Mouse (Mus musculus) forebrain, embryonic 15.5 days (tissue): ENCODE measurements around the gene Reep3. TPM values are rescaled to one million over a fixed set of nuclear protein-coding genes. Genes with fewer than 3 reads are reported as not detected.

Experiments
- ATAC-seq: fragments of 200-750 bp; cut with Nextera tagmentation; replicated peaks from 2 replicates; pipeline ENCODE4 v1.8.0; 2017; ENCODE audit warnings: mild to moderate bottlenecking, moderate TSS enrichment, moderate library complexity
- H3K27ac ChIP-seq: fragments of 300-500 bp; sonication (generic); replicated peaks from 2 replicates; pipeline ENCODE4 v1.5.1; 2015; ENCODE audit warnings: mild to moderate bottlenecking, inconsistent platforms
- H3K27me3 ChIP-seq: fragments of 300-500 bp; sonication (generic); 2 replicates; pipeline ENCODE4 v1.6.1; 2015; ENCODE audit warnings: inconsistent platforms
- H3K36me3 ChIP-seq: fragments of 300-500 bp; sonication (generic); 2 replicates; pipeline ENCODE4 v1.6.1; 2015; ENCODE audit warnings: mild to moderate bottlenecking, inconsistent platforms
- H3K4me1 ChIP-seq: fragments of 300-500 bp; sonication (generic); 2 replicates; pipeline ENCODE4 v1.6.1; 2015; ENCODE audit warnings: inconsistent platforms
- H3K4me2 ChIP-seq: fragments of 300-500 bp; sonication (generic); replicated peaks from 2 replicates; pipeline ENCODE4 v1.6.1; 2015; ENCODE audit warnings: mild to moderate bottlenecking, inconsistent platforms
- H3K4me3 ChIP-seq: fragments of 300-500 bp; sonication (generic); 2 replicates; pipeline ENCODE4 v1.5.1; 2015; ENCODE audit warnings: mild to moderate bottlenecking, inconsistent platforms
- H3K9ac ChIP-seq: fragments of 300-500 bp; sonication (generic); replicated peaks from 2 replicates; pipeline ENCODE4 v1.6.1; 2015; ENCODE audit warnings: mild to moderate bottlenecking, inconsistent platforms
- H3K9me3 ChIP-seq: fragments of 300-500 bp; sonication (generic); 2 replicates; pipeline ENCODE4 v1.6.1; 2016; ENCODE audit warnings: inconsistent platforms
- WGBS: fragments of 180-500 bp; shearing (Covaris S2); methylation state at CpG from one replicate; pipeline ENCODE4 v1.1.7; 2015; ENCODE audit warnings: mixed read lengths; 5-methylcytosine and 5-hydroxymethylcytosine counted together
- polyA plus RNA-seq: library from polyadenylated mRNA; unstranded; fragments of >200 nt; fragmentation: Nextera tagmentation; extraction: Ambion mirVana; gene quantifications from 2 replicates; pipeline ENCODE4 v1.2.1, GENCODE M21; 2015

Gene Reep3
- polyA plus RNA-seq, 1 experiment from 2014 or later: 37.0 TPM

- Histone ChIP-seq H3K4me3 (no peak overlapping the region), H3K9ac (no peak overlapping the region), H3K4me2 (no peak overlapping the region), H3K9me3 (no peaks in the 10 kb centered on the region), H3K27me3 (no peaks in the 10 kb centered on the region), H3K27ac (peak overlapping the region; percentile 64), H3K4me1 (peaks cover 52% of the 10 kb centered on the region), H3K36me3 (no peaks in the 10 kb centered on the region)
- no peak for ATAC-seq
- WGBS: 44% methylated on average over 17 of the region's 17 CpGs
These were observed 40.6 kb downstream of the Reep3 start for GRCm38 (mm10) chr10:67055867-67056856.

DNA sequence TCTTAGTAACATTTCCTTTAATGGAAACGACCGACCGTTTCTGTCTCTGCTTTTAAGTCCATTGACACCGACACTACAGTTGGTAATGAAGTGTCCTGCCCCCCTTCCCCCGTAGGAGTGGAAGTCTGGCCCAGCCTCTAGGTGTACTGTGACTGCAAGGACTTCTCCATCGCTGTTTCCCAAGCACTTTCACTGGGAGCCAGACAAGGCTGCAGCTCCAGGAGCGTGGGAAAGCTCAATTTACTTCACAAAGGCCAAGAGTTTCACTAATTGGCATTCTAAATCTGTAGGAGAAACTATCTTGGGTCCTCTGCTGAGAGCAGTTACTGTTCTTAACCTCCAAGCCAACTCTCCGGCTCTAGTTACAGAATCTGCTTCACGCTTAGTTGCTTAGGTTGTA, 43.3 kb downstream of the Reep3 start:
- no peak overlapping the region for H3K9ac ChIP-seq
- H3K4me3 ChIP-seq: no peak overlapping the region
- WGBS: 7% methylated on average over 9 of the region's 9 CpGs
- H3K36me3 ChIP-seq: no peaks in the 10 kb centered on the region
- peaks cover 37% of the 10 kb centered on the region for H3K4me1 ChIP-seq
- peak overlapping the region; percentile 75 for H3K27ac ChIP-seq
- H3K27me3 ChIP-seq: no peaks in the 10 kb centered on the region
- H3K4me2 ChIP-seq: no peak overlapping the region
- no peaks in the 10 kb centered on the region for H3K9me3 ChIP-seq
- peak; percentile 68 for ATAC-seq

DNA sequence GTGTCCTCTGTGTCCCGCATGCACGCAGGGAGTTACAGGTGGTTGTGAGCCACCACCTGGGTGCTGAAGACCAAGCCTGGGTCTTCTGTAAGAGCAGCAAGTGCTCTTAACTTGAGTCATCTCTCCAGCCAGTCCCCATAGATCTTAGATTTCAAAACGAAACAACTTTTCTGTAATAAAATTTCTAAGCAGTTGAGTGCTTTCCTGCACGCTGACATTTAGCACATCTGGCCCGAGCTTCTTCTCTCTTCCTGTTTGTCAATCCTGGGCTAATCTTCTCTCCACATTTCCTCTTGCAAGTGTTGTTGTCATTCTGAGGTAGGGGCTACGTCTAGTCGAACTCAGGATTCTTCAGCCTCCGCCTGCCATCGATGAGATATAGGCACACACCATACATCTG, 44.3 kb downstream of the Reep3 start:
- Histone ChIP-seq H3K4me1 (peaks cover 35% of the 10 kb centered on the region), H3K27ac (peak overlapping the region; percentile 75; the same call in 1 of the 2 replicates), H3K4me2 (no peak overlapping the region), H3K36me3 (no peaks in the 10 kb centered on the region), H3K9ac (no peak overlapping the region), H3K27me3 (no peaks in the 10 kb centered on the region), H3K4me3 (no peak overlapping the region), H3K9me3 (no peaks in the 10 kb centered on the region)
- no peak for ATAC-seq
- WGBS: 86% methylated on average over 9 of the region's 9 CpGs

DNA sequence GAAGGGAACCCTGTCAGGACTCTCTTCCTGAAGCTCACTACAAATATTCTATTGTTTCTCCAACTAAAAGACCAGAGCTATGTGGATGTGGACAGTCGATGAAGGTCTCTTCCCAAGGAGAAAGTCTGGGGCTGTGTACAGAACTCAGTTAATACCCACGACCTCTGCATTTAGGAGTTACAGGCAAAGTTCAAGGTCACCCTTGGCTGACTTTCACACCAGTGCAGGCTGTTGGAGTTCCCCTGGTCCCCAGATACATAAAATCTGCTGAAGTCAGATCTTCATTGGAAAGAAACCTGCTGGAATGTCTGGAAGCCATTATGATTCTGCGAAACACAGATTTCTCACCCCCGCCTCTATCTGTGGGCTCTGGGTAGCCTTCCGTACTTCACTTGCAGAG, 45.3 kb downstream of the Reep3 start:
- H3K4me1 ChIP-seq: peaks cover 32% of the 10 kb centered on the region
- no peaks in the 10 kb centered on the region for H3K27me3 ChIP-seq
- H3K9me3 ChIP-seq: no peaks in the 10 kb centered on the region
- H3K4me3 ChIP-seq: no peak overlapping the region
- ATAC-seq: no peak
- WGBS: 88% methylated on average over 5 of the region's 5 CpGs
- no peak overlapping the region for H3K9ac ChIP-seq
- H3K36me3 ChIP-seq: no peaks in the 10 kb centered on the region
- H3K27ac ChIP-seq: no peak overlapping the region
- H3K4me2 ChIP-seq: no peak overlapping the region

DNA sequence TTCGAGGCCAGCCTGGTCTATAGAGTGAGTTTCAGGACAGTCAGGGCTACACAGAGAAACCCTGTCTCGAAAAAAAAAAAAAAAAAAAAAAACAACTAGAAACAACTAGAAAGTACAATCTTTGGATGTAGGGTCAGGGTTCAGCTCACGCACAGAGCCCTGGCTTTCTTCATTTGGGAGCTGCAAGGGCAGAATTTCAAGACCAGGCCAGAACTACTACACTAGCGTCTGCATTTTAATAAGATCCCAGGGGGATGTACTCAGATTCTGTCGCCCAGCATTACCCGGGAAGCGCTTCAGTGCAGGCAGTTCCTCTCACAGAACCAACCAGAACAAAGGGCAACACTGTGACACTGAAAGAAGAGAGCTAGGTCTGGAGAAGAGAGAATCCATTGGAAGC, 46.0 kb downstream of the Reep3 start:
- no peaks in the 10 kb centered on the region for H3K9me3 ChIP-seq
- no peaks in the 10 kb centered on the region for H3K27me3 ChIP-seq
- H3K9ac ChIP-seq: no peak overlapping the region
- no peaks in the 10 kb centered on the region for H3K36me3 ChIP-seq
- no peak overlapping the region for H3K4me3 ChIP-seq
- H3K4me2 ChIP-seq: no peak overlapping the region
- no peak for ATAC-seq
- WGBS: 65% methylated on average over 7 of the region's 7 CpGs
- H3K27ac ChIP-seq: no peak overlapping the region
- peaks cover 28% of the 10 kb centered on the region for H3K4me1 ChIP-seq

DNA sequence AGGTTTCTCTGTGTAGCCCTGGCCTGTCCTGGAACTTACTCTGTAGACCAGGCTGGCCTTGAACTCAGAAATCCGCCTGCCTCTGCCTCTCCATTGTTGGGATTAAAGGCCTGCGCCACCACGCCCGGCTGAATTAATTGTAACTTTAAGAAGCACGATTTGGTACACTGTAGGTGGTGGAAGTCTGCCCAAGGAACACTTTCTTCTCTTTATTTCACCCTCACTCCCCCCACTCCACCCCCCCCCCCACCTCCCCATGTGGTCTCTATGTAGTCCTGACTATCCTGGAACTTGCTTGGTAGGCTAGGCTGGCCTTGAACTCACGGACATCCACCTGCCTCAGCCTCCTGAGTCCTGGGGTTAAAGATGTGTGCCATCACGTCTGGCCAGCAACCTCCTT, 47.1 kb downstream of the Reep3 start:
- ATAC-seq: no peak
- Histone ChIP-seq H3K9me3 (no peaks in the 10 kb centered on the region), H3K36me3 (no peaks in the 10 kb centered on the region), H3K4me2 (no peak overlapping the region), H3K27ac (no peak overlapping the region), H3K4me3 (no peak overlapping the region), H3K9ac (no peak overlapping the region), H3K4me1 (peaks cover 32% of the 10 kb centered on the region), H3K27me3 (no peaks in the 10 kb centered on the region)
- 84% methylated on average over 7 of the region's 7 CpGs for WGBS

DNA sequence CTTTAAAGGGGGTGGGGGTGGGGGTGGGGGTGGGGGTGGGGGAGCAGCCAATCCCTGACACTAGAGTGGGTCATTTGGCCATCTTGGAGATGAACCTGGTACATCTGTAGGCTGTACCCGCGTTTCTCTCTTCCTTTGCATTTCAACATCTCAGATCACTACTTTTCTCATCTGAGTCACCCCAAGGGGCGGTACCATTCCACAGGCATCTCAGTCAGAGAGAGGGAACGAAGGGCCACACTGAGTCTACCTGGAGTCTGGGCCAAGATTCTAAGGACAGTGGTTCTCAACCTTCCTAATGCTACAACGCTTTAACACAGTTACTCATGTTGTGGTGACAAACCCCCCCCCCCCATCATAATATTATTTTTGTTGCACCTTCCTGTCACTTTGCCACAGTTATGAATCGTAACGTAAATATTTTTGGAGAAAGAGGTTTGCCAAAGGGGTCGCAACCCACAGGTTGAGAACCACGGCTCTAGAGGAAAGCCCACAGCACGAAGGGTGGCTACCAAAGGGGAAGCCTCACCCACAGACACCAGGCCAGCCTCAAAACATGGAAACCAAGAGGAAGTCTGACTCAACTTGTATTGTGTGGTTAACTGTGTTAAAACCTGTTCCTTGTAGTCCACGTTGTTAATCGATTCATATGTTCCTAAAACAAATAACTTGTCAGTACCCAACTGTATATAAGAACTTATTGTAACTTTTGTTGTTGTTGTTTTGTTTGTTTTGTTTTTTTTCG, 47.7 kb downstream of the Reep3 start:
- 93% methylated on average over 13 of the region's 13 CpGs for WGBS
- H3K4me3 ChIP-seq: no peak overlapping the region
- H3K27me3 ChIP-seq: no peaks in the 10 kb centered on the region
- no peaks in the 10 kb centered on the region for H3K36me3 ChIP-seq
- peaks cover 32% of the 10 kb centered on the region for H3K4me1 ChIP-seq
- no peak overlapping the region for H3K9ac ChIP-seq
- H3K9me3 ChIP-seq: no peaks in the 10 kb centered on the region
- no peak overlapping the region for H3K27ac ChIP-seq
- ATAC-seq: no peak
- H3K4me2 ChIP-seq: no peak overlapping the region

- peak; percentile 65; the same call in 1 of the 2 replicates for ATAC-seq
- 67% methylated on average over 18 of the region's 18 CpGs for WGBS
- no peak overlapping the region for H3K4me2 ChIP-seq
These were observed 48.8 kb downstream of the Reep3 start for GRCm38 (mm10) chr10:67047712-67048645.

GRCm38 (mm10) chr10:67045192-67045899, 51.4 kb downstream of the Reep3 start:
- no peak overlapping the region for H3K9ac ChIP-seq
- no peaks in the 10 kb centered on the region for H3K36me3 ChIP-seq
- H3K4me1 ChIP-seq: peaks cover 19% of the 10 kb centered on the region
- 29% methylated on average over 12 of the region's 12 CpGs for WGBS
- 0 out of 2 replicates have a peak, but pooled peaks have one; percentile 28 for ATAC-seq
- H3K4me2 ChIP-seq: peak overlapping the region; percentile 13; the same call in 1 of the 2 replicates
- no peak overlapping the region for H3K4me3 ChIP-seq
- H3K9me3 ChIP-seq: no peaks in the 10 kb centered on the region
- H3K27me3 ChIP-seq: no peaks in the 10 kb centered on the region
- H3K27ac ChIP-seq: peak overlapping the region; percentile 58

More at GRCm38 (mm10) chr10:67047712-67048645, 48.8 kb downstream of the Reep3 start:
- no peaks in the 10 kb centered on the region for H3K36me3 ChIP-seq
- H3K27ac ChIP-seq: peak overlapping the region; percentile 60
- no peak overlapping the region for H3K4me3 ChIP-seq
- H3K9ac ChIP-seq: no peak overlapping the region
- no peaks in the 10 kb centered on the region for H3K27me3 ChIP-seq
- H3K4me1 ChIP-seq: peaks cover 25% of the 10 kb centered on the region
- H3K9me3 ChIP-seq: no peaks in the 10 kb centered on the region

- no peak overlapping the region for H3K9ac ChIP-seq
- H3K36me3 ChIP-seq: no peaks in the 10 kb centered on the region
- no peak overlapping the region for H3K27ac ChIP-seq
- no peaks in the 10 kb centered on the region for H3K27me3 ChIP-seq
- peaks cover 19% of the 10 kb centered on the region for H3K4me1 ChIP-seq
- ATAC-seq: no peak
- no peak overlapping the region for H3K4me3 ChIP-seq
- no peaks in the 10 kb centered on the region for H3K9me3 ChIP-seq
- WGBS: 80% methylated on average over 5 of the region's 5 CpGs
- H3K4me2 ChIP-seq: no peak overlapping the region
These were observed 52.4 kb downstream of the Reep3 start for GRCm38 (mm10) chr10:67044346-67044745.

DNA sequence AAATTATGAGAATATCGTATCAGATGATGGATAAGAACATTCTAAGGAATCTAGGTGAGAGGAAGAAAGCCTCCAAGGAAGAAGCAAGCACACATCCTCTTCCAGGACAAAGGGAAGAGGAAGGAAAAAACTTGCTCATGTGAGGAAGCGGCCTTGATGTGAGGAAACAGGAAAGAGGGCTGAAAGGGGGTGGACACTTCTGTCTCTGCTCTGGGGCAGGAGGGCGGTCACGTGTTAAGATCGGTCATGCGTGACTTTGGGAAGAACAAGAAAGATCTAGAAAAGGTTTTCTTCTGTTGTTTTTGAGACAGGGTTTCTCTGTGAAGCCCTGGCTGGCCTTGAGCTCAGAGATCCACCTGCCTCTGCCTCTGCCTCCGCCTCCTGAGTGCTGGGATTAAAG, 53.5 kb downstream of the Reep3 start:
- ATAC-seq: no peak
- no peak overlapping the region for H3K9ac ChIP-seq
- no peak overlapping the region for H3K27ac ChIP-seq
- no peak overlapping the region for H3K4me2 ChIP-seq
- WGBS: 87% methylated on average over 7 of the region's 7 CpGs
- no peaks in the 10 kb centered on the region for H3K9me3 ChIP-seq
- H3K27me3 ChIP-seq: no peaks in the 10 kb centered on the region
- no peak overlapping the region for H3K4me3 ChIP-seq
- no peaks in the 10 kb centered on the region for H3K36me3 ChIP-seq
- H3K4me1 ChIP-seq: peaks cover 15% of the 10 kb centered on the region
